ENCODE assay signal across 8 mouse cellular contexts in the genomic region with DNA sequence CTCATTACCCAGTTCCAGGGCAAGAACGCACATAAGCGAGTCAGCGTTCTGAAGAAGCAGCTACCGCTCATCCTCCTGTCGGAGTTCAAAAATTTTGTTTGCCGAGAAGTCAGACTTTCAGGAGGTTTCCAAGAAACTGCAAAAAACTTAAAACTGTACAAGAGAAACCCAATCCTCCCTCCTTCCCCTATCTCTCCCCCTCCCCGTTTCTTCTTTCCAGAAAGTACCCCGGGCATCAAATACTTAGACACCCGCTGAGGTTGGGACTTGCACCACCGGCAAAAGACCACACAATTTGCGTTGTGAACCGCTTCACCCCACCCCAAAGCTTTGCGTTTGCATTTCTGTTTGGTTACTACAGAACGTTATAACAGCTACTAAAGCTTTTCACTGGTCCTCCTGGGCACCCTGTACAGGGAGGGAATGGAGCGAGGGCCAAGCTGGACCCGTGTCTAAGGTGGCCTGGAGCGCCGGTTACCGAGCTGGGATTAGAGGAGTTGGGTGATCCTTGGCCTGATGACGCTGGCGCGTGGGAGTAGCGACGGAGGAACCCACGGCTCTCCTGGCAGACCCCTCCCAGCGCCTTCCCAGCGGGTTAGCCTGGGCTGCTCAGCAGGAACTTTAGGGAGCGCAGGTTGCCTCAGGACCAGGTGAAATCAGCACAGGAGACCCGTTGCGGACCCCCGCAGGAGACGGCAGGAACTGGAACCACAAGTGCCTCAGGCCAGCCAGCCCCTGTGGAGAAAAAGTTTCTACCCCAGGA. TPM values are rescaled to one million over a fixed set of nuclear protein-coding genes. Genes with fewer than 3 reads are reported as not detected.
DNase-seq lines count a peak whose midpoint lies in the region; ATAC-seq lines count a peak whose summit lies in the region.

No protein-coding gene starts in this region.

- H3K27me3 ChIP-seq in forebrain, embryonic 12.5 days, result peaks cover 41% of the 10 kb centered on the region
- peaks cover 18% of the 10 kb centered on the region for H3K27me3 ChIP-seq in hindbrain, embryonic 15.5 days
- peaks cover 79% of the 10 kb centered on the region for H3K27me3 ChIP-seq in liver, embryonic 15.5 days
- H3K27me3 ChIP-seq in splenic B cell, adult 2 months (ENCODE audit: control insufficient read depth, insufficient read depth, low read length, poor library complexity, severe bottlenecking), result no peaks in the 10 kb centered on the region

- H3K4me1 ChIP-seq in forebrain, embryonic 12.5 days, result peaks cover 12% of the 10 kb centered on the region
- H3K4me1 ChIP-seq in hindbrain, embryonic 15.5 days (replicated peaks), result peaks cover 4% of the 10 kb centered on the region; the same call in 1 of the 2 replicates
- no peaks in the 10 kb centered on the region for H3K4me1 ChIP-seq in liver, embryonic 15.5 days (replicated peaks)

- DNase-seq in thymus, postnatal 14 days, result peak; percentile 9
- DNase-seq in thymus, postnatal 0 days (ENCODE audit: low spot score), result no peak
- DNase-seq in splenic B cell, adult 2 months (ENCODE audit: low read depth, low spot score), result peak; percentile 32
- DNase-seq in gastrocnemius, postnatal 10 days, result no peak
- no peak for DNase-seq in right cerebral cortex, postnatal 25 days

- H3K9ac ChIP-seq in forebrain, embryonic 12.5 days, result peak overlapping the region; percentile 33; the same call in 1 of the 2 replicates
- H3K9ac ChIP-seq in hindbrain, embryonic 15.5 days, result no peak overlapping the region
- no peak overlapping the region for H3K9ac ChIP-seq in liver, embryonic 15.5 days

- no peaks in the 10 kb centered on the region for H3K36me3 ChIP-seq in forebrain, embryonic 12.5 days (replicated peaks)
- H3K36me3 ChIP-seq in hindbrain, embryonic 15.5 days, result no peaks in the 10 kb centered on the region
- H3K36me3 ChIP-seq in liver, embryonic 15.5 days (replicated peaks), result no peaks in the 10 kb centered on the region
- no peaks in the 10 kb centered on the region for H3K36me3 ChIP-seq in splenic B cell, adult 2 months (ENCODE audit: control insufficient read depth, insufficient read depth, low read length, poor library complexity, severe bottlenecking)

- ATAC-seq in forebrain, embryonic 12.5 days (ENCODE audit: low FRiP score), result 0 out of 2 replicates have a peak, but pooled peaks have one; percentile 36
- ATAC-seq in hindbrain, embryonic 15.5 days (ENCODE audit: low FRiP score, low read depth), result no peak
- peak; percentile 25; the same call in 1 of the 2 replicates for ATAC-seq in liver, embryonic 15.5 days (ENCODE audit: insufficient read depth)

- WGBS in forebrain, embryonic 12.5 days, result 13% methylated on average over 32 of the region's 32 CpGs
- WGBS in hindbrain, embryonic 15.5 days, result 19% methylated on average over 32 of the region's 32 CpGs
- 10% methylated on average over 32 of the region's 32 CpGs for WGBS in liver, embryonic 15.5 days (ENCODE audit: insufficient replicate concordance)

- H3K4me3 ChIP-seq in forebrain, embryonic 12.5 days (replicated peaks), result peak overlapping the region; percentile 21
- peak overlapping the region; percentile 17 for H3K4me3 ChIP-seq in hindbrain, embryonic 15.5 days
- H3K4me3 ChIP-seq in liver, embryonic 15.5 days (replicated peaks), result peak overlapping the region; percentile 39

- no peak overlapping the region for H3K27ac ChIP-seq in forebrain, embryonic 12.5 days
- no peak overlapping the region for H3K27ac ChIP-seq in hindbrain, embryonic 15.5 days (replicated peaks)
- no peak overlapping the region for H3K27ac ChIP-seq in liver, embryonic 15.5 days (replicated peaks)

- peak overlapping the region; percentile 37 for H3K4me2 ChIP-seq in forebrain, embryonic 12.5 days
- peak overlapping the region; percentile 45 for H3K4me2 ChIP-seq in hindbrain, embryonic 15.5 days
- peak overlapping the region; percentile 63 for H3K4me2 ChIP-seq in liver, embryonic 15.5 days

- no peaks in the 10 kb centered on the region for H3K9me3 ChIP-seq in forebrain, embryonic 12.5 days
- H3K9me3 ChIP-seq in hindbrain, embryonic 15.5 days, result no peaks in the 10 kb centered on the region
- no peaks in the 10 kb centered on the region for H3K9me3 ChIP-seq in liver, embryonic 15.5 days (replicated peaks)

RNA-seq across cellular contexts. Expression of gene Hnrnpk, which starts 49.7 kb away (rescaled TPM):
- 1,350 and 1,444 TPM in 2 replicates for polyA plus RNA-seq in thymus, postnatal 0 days (2015; fragmentation: Nextera tagmentation; extraction: Ambion mirVana)
- 2,341 and 2,520 TPM in 2 replicates for polyA plus RNA-seq in forebrain, embryonic 12.5 days (2016; fragmentation: Nextera tagmentation; extraction: Ambion mirVana)
- polyA plus RNA-seq in hindbrain, embryonic 15.5 days (2015; fragmentation: Nextera tagmentation; extraction: Ambion mirVana), result 1,232 and 1,269 TPM in 2 replicates
- 498 and 561 TPM in 2 replicates for polyA plus RNA-seq in liver, embryonic 15.5 days (2015; fragmentation: Nextera tagmentation; extraction: Ambion mirVana)
- 100 to 1,000 TPM; 504 to 564 TPM for total RNA-seq in gastrocnemius, postnatal 10 days (2021)

RNA-seq across cellular contexts. Expression of gene Rmi1, which starts 50.8 kb away (rescaled TPM):
- 28.5 and 30.5 TPM in 2 replicates for polyA plus RNA-seq in thymus, postnatal 0 days (2015; fragmentation: Nextera tagmentation; extraction: Ambion mirVana)
- polyA plus RNA-seq in forebrain, embryonic 12.5 days (2016; fragmentation: Nextera tagmentation; extraction: Ambion mirVana), result 32.3 and 36.1 TPM in 2 replicates
- polyA plus RNA-seq in hindbrain, embryonic 15.5 days (2015; fragmentation: Nextera tagmentation; extraction: Ambion mirVana), result 21.8 and 21.9 TPM in 2 replicates
- 12.4 and 14.0 TPM in 2 replicates for polyA plus RNA-seq in liver, embryonic 15.5 days (2015; fragmentation: Nextera tagmentation; extraction: Ambion mirVana)
- total RNA-seq in gastrocnemius, postnatal 10 days (2021), result 1 to 10 TPM; 6.5 to 7.8 TPM

Comparison
In these comparisons a context has a peak if more than half of its experiments do, and no peak if none do; other contexts are left out.
1. DNase-seq: peak in thymus, postnatal 14 days (single experiment) and splenic B cell, adult 2 months (single experiment); none in thymus, postnatal 0 days (single experiment), gastrocnemius, postnatal 10 days (single experiment) and right cerebral cortex, postnatal 25 days (single experiment).
2. Peak in every context shown above with its lines, with median percentiles within 50 percentile points of each other: H3K4me2 ChIP-seq and H3K4me3 ChIP-seq.